ENCODE assay signal across 8 mouse cellular contexts in the genomic region with DNA sequence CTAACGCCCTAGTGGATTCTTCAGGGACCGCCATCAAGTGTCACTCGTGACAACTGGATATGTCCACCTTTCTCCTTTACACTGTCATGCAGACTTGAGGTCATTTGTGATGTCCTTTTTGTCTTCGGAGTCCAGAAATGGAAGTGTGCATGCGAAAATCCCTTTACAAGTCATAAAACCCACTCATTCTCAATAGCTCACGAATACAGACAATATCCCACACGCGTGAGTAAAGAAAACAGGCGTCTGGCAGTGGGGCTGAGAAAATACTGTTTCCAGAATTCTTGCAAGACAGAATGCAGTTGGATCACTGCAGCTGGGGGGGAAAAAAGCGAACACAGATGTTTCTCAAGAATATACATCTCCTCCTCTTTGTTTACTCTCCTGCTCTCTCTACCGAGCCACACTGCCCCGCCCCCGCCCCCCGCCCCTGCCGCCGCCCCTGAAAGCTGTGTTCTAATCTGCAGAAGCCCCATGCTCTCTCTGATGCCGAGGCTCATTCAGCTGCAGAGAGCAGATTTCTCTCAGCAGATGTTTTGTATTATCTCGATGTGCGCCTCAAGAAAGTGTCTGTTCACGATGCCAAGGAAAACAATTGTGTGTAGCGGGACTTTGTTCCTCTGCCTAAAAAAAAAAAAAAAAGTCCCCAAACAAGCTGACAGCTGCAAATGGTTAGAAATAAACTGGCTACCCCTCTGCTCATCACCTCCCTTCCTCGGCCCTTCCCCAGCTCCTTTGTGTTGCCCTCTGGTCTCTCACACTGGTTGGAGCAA.
A peak's percentile ranks its signal among the peaks of the same experiment; 100 is the strongest.
DNase-seq lines count a peak whose midpoint lies in the region; ATAC-seq and TF ChIP-seq lines count a peak whose summit lies in the region.

No protein-coding gene starts in this region.

- no peak for ATAC-seq in CD4-positive, CD25-positive, alpha-beta regulatory T cell, adult 4 months

- no peak for TF ChIP-seq EP300 in MEL (IDR thresholded peaks at IDR 0.05; ENCODE audit: low read depth in 1 of 2, low read length in 2 of 2)

- no peaks in the 10 kb centered on the region for H3K9me3 ChIP-seq in MEL (replicated peaks; ENCODE audit: insufficient read depth, low read length)
- H3K9me3 ChIP-seq in hindbrain, embryonic 10.5 days, result no peaks in the 10 kb centered on the region

- H3K27ac ChIP-seq in MEL (ENCODE audit: control insufficient read depth, low read depth, low read length), result no peak overlapping the region
- 0 out of 2 replicates have a peak overlapping the region, but pooled peaks have one; percentile 76 for H3K27ac ChIP-seq in cortical plate, adult 2 months (ENCODE audit: insufficient read depth, low read length)
- H3K27ac ChIP-seq in hindbrain, embryonic 10.5 days, result peak overlapping the region; percentile 86

- no peak for TF ChIP-seq RAD21 in MEL (IDR thresholded peaks at IDR 0.05; ENCODE audit: low read depth, low read length)

- H3K79me2 ChIP-seq in MEL (ENCODE audit: control insufficient read depth, insufficient read depth, low read length, poor library complexity), result no peaks in the 10 kb centered on the region

- DNase-seq in MEL (ENCODE audit: low read depth, low spot score), result peak; percentile 15
- DNase-seq in hindbrain, embryonic 10.5 days (ENCODE audit: low spot score), result peak; percentile 68
- DNase-seq in mesoderm, embryonic 11.5 days (ENCODE audit: low read depth, low spot score), result peak; percentile 58
- DNase-seq in thymus, postnatal 0 days (ENCODE audit: low spot score), result no peak
- DNase-seq in frontal cortex, postnatal 36 days (ENCODE audit: low spot score in 2 of 2), result no peak
- DNase-seq in layer of hippocampus, adult 8-10 months (ENCODE audit: low spot score in 2 of 2), result no peak

- TF ChIP-seq POLR2A in MEL (IDR thresholded peaks at IDR 0.05; ENCODE audit: control insufficient read depth in 1 of 2, insufficient read depth in 1 of 2, low read depth in 1 of 2, low read length in 2 of 2, poor library complexity in 1 of 2), result no peak
- TF ChIP-seq POLR2A in cortical plate, adult 2 months (IDR thresholded peaks at IDR 0.05; ENCODE audit: extremely low read depth, insufficient read depth, low read length), result no peak

- H3K4me3 ChIP-seq in MEL (ENCODE audit: control insufficient read depth in 1 of 2, insufficient read depth in 1 of 2, low read depth in 2 of 2, low read length in 2 of 2), result no peak overlapping the region
- H3K4me3 ChIP-seq in cortical plate, adult 2 months (ENCODE audit: insufficient read depth, low read length), result no peak overlapping the region
- H3K4me3 ChIP-seq in hindbrain, embryonic 10.5 days, result peak overlapping the region; percentile 24

- H3K9ac ChIP-seq in MEL (ENCODE audit: control insufficient read depth, low read depth, low read length, poor library complexity, severe bottlenecking), result no peak overlapping the region

- no peak for TF ChIP-seq CTCF in MEL (IDR thresholded peaks at IDR 0.05 in 2 of 3, conservative IDR thresholded peaks at IDR 0.05 in 1 of 3; ENCODE audit: control insufficient read depth in 1 of 3, insufficient read depth in 1 of 3, low read depth in 2 of 3, low read length in 3 of 3, poor library complexity in 1 of 3, severe bottlenecking in 1 of 3)
- no peak for TF ChIP-seq CTCF in cortical plate, adult 2 months (IDR thresholded peaks at IDR 0.05; ENCODE audit: extremely low read depth, insufficient read depth, low read length)

- H3K27me3 ChIP-seq in MEL (ENCODE audit: control insufficient read depth in 1 of 2, insufficient read depth in 2 of 2, low read length in 2 of 2), result no peaks in the 10 kb centered on the region
- no peaks in the 10 kb centered on the region for H3K27me3 ChIP-seq in hindbrain, embryonic 10.5 days (ENCODE audit: insufficient read depth, poor library complexity, severe bottlenecking)

- no peaks in the 10 kb centered on the region for H3K4me1 ChIP-seq in MEL (ENCODE audit: control insufficient read depth in 1 of 2, insufficient read depth in 2 of 2, low read length in 2 of 2)
- H3K4me1 ChIP-seq in cortical plate, adult 2 months (ENCODE audit: control insufficient read depth, insufficient read depth, low read length), result peaks cover 4% of the 10 kb centered on the region; the same call in 1 of the 2 replicates
- peaks cover 39% of the 10 kb centered on the region for H3K4me1 ChIP-seq in hindbrain, embryonic 10.5 days (replicated peaks)

- H3K36me3 ChIP-seq in MEL (ENCODE audit: control insufficient read depth in 1 of 2, insufficient read depth in 2 of 2, low read length in 2 of 2), result no peaks in the 10 kb centered on the region
- no peaks in the 10 kb centered on the region for H3K36me3 ChIP-seq in hindbrain, embryonic 10.5 days

- 33% methylated on average over 22 of the region's 22 CpGs for WGBS in hindbrain, embryonic 10.5 days

TF ChIP-seq in MEL, 35 proteins besides CTCF, POLR2A, EP300 and RAD21:
- no peak for TF ChIP-seq ZMIZ1 (IDR thresholded peaks at IDR 0.05; ENCODE audit: low read depth, low read length)
- TF ChIP-seq ZNF384 (IDR thresholded peaks at IDR 0.05; ENCODE audit: low read depth, low read length), result peak; percentile 49; the same call in 1 of the 2 replicates

Comparison
In these comparisons a context has a peak if more than half of its experiments do, and no peak if none do; other contexts are left out.
1. DNase-seq: peak in MEL (single experiment), hindbrain, embryonic 10.5 days (single experiment) and mesoderm, embryonic 11.5 days (single experiment); none in thymus, postnatal 0 days (single experiment), frontal cortex, postnatal 36 days (0 of 2) and layer of hippocampus, adult 8-10 months (0 of 2).